Mouse (Mus musculus): ENCODE measurements around the gene Rai1. TPM values are rescaled to one million over a fixed set of nuclear protein-coding genes. Genes with fewer than 3 reads are reported as not detected.

Gene Rai1
- total and polyA plus RNA-seq, 2 experiments from 2014 or later, result 21.2 to 60.7 TPM

GRCm38 (mm10) chr11:60113624-60114023 lies 8.8 kb downstream of the Rai1 start:
- Histone ChIP-seq H3K9ac (peak overlapping the region; percentile 67; the same call in 1 of the 2 replicates), H3K4me2 (ENCODE audit: low read depth) (peak overlapping the region; percentile 75; the same call in 1 of the 2 replicates), H3K27ac (ENCODE audit: low read depth, low read length) (peak overlapping the region; percentile 91), H3K36me3 (ENCODE audit: insufficient read depth) (no peaks in the 10 kb centered on the region), H3K4me3 (ENCODE audit: low read depth, low read length) (no peak overlapping the region), H3K4me1 (ENCODE audit: insufficient read depth) (peaks cover 19% of the 10 kb centered on the region), H3K27me3 (ENCODE audit: insufficient read depth, low read length) (no peaks in the 10 kb centered on the region), H3K9me3 (ENCODE audit: low read length) (no peaks in the 10 kb centered on the region)
- DNase-seq (no peak), ATAC-seq (no peak)
- no peak for TF ChIP-seq CTCF (IDR thresholded peaks at IDR 0.05; ENCODE audit: low read depth)
- 9% methylated on average over 4 of the region's 4 CpGs for WGBS

GRCm38 (mm10) chr11:60114296-60115023 lies 9.6 kb downstream of the Rai1 start:
- Histone ChIP-seq H3K36me3 (ENCODE audit: insufficient read depth) (no peaks in the 10 kb centered on the region), H3K9ac (peak overlapping the region; percentile 67), H3K4me2 (ENCODE audit: low read depth) (peak overlapping the region; percentile 75), H3K4me1 (ENCODE audit: insufficient read depth) (peaks cover 19% of the 10 kb centered on the region), H3K27me3 (ENCODE audit: insufficient read depth, low read length) (no peaks in the 10 kb centered on the region), H3K9me3 (ENCODE audit: low read length) (no peaks in the 10 kb centered on the region), H3K27ac (ENCODE audit: low read depth, low read length) (peak overlapping the region; percentile 91), H3K4me3 (ENCODE audit: low read depth, low read length) (peak overlapping the region; percentile 43)
- DNase-seq (peak; percentile 42), ATAC-seq (peak; percentile 32)
- 3% methylated on average over 21 of the region's 21 CpGs for WGBS
- TF ChIP-seq CTCF (IDR thresholded peaks at IDR 0.05; ENCODE audit: low read depth), result no peak

- peak; percentile 31; the same call in 1 of the 2 replicates for TF ChIP-seq CTCF (IDR thresholded peaks at IDR 0.05; ENCODE audit: low read depth)
- H3K4me2 ChIP-seq (ENCODE audit: low read depth), result peak overlapping the region; percentile 75
- peak overlapping the region; percentile 91 for H3K27ac ChIP-seq (ENCODE audit: low read depth, low read length)
- DNase-seq, result peak; percentile 89
- H3K9me3 ChIP-seq (ENCODE audit: low read length), result no peaks in the 10 kb centered on the region
- H3K9ac ChIP-seq, result peak overlapping the region; percentile 67
- ATAC-seq, result peak; percentile 97
- WGBS, result 3% methylated on average over 32 of the region's 43 CpGs
- peak overlapping the region; percentile 43 for H3K4me3 ChIP-seq (ENCODE audit: low read depth, low read length)
- peaks cover 19% of the 10 kb centered on the region for H3K4me1 ChIP-seq (ENCODE audit: insufficient read depth)
- no peaks in the 10 kb centered on the region for H3K27me3 ChIP-seq (ENCODE audit: insufficient read depth, low read length)
- H3K36me3 ChIP-seq (ENCODE audit: insufficient read depth), result no peaks in the 10 kb centered on the region
These were observed 10.3 kb downstream of the Rai1 start for GRCm38 (mm10) chr11:60115024-60115538.

- TF ChIP-seq CTCF (IDR thresholded peaks at IDR 0.05; ENCODE audit: low read depth), result no peak
- WGBS, result 31% methylated on average over 6 of the region's 6 CpGs
- H3K9ac ChIP-seq, result peak overlapping the region; percentile 67
- H3K27ac ChIP-seq (ENCODE audit: low read depth, low read length), result peak overlapping the region; percentile 91
- no peak for DNase-seq
- no peaks in the 10 kb centered on the region for H3K9me3 ChIP-seq (ENCODE audit: low read length)
- H3K4me2 ChIP-seq (ENCODE audit: low read depth), result peak overlapping the region; percentile 75
- no peak for ATAC-seq
- H3K4me3 ChIP-seq (ENCODE audit: low read depth, low read length), result peak overlapping the region; percentile 43
- H3K4me1 ChIP-seq (ENCODE audit: insufficient read depth), result peaks cover 16% of the 10 kb centered on the region
- H3K36me3 ChIP-seq (ENCODE audit: insufficient read depth), result no peaks in the 10 kb centered on the region
- no peaks in the 10 kb centered on the region for H3K27me3 ChIP-seq (ENCODE audit: insufficient read depth, low read length)
These were observed 10.9 kb downstream of the Rai1 start for GRCm38 (mm10) chr11:60115638-60116276.

GRCm38 (mm10) chr11:60120586-60121262 lies 15.9 kb downstream of the Rai1 start:
- no peak overlapping the region for H3K9ac ChIP-seq
- H3K9me3 ChIP-seq (ENCODE audit: low read length), result no peaks in the 10 kb centered on the region
- WGBS, result 83% methylated on average over 2 of the region's 2 CpGs
- no peaks in the 10 kb centered on the region for H3K36me3 ChIP-seq (ENCODE audit: insufficient read depth)
- H3K27me3 ChIP-seq (ENCODE audit: insufficient read depth, low read length), result no peaks in the 10 kb centered on the region
- no peaks in the 10 kb centered on the region for H3K4me1 ChIP-seq (ENCODE audit: insufficient read depth)
- TF ChIP-seq CTCF (IDR thresholded peaks at IDR 0.05; ENCODE audit: low read depth), result no peak
- DNase-seq (no peak), ATAC-seq (no peak)
- H3K4me2 ChIP-seq (ENCODE audit: low read depth), result no peak overlapping the region
- no peak overlapping the region for H3K4me3 ChIP-seq (ENCODE audit: low read depth, low read length)
- H3K27ac ChIP-seq (ENCODE audit: low read depth, low read length), result no peak overlapping the region

GRCm38 (mm10) chr11:60122611-60123010 lies 17.8 kb downstream of the Rai1 start:
- DNase-seq (no peak), ATAC-seq (no peak)
- no peak overlapping the region for H3K4me2 ChIP-seq (ENCODE audit: low read depth)
- no peak overlapping the region for H3K4me3 ChIP-seq (ENCODE audit: low read depth, low read length)
- no peaks in the 10 kb centered on the region for H3K27me3 ChIP-seq (ENCODE audit: insufficient read depth, low read length)
- no peaks in the 10 kb centered on the region for H3K9me3 ChIP-seq (ENCODE audit: low read length)
- H3K4me1 ChIP-seq (ENCODE audit: insufficient read depth), result no peaks in the 10 kb centered on the region
- H3K36me3 ChIP-seq (ENCODE audit: insufficient read depth), result no peaks in the 10 kb centered on the region
- no peak for TF ChIP-seq CTCF (IDR thresholded peaks at IDR 0.05; ENCODE audit: low read depth)
- H3K27ac ChIP-seq (ENCODE audit: low read depth, low read length), result no peak overlapping the region
- H3K9ac ChIP-seq, result no peak overlapping the region
